Comparison of ENCODE assay signal across 7 mouse cellular contexts in the genomic region with DNA sequence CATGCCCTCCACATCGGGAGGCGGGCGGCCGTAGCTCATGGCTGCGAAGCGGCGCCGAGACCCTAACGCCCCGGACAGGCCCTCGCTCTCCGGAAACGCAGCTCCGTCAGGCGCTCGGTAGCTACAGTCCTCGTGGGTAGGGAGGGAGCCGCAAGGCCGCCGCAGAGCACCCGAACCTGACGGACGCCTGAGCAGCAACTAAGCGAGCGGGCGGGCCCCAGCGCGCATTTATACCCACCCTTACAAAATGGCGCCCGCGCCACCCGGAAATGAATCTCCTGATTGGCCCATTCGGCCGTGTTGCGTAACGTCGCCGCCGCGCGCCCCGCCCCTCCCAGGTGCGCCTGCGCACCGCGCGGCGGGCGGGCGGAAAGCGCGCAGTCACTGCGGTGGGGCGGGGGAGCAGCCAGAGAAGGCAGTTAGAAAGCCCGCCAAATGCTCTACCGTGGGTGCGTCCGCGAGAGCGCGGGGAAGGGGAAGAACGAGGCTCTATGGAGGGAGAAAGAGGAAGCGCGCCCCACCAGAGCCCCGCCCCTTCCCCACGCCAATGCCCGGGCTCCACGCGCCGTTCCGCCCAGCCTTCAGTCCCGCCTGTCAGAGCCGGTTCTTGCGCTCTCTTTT. TPM values are rescaled to one million over a fixed set of nuclear protein-coding genes. Genes with fewer than 3 reads are reported as not detected.
DNase-seq lines count a peak whose midpoint lies in the region; ATAC-seq and TF ChIP-seq lines count a peak whose summit lies in the region.

A gene (minus strand): TSS at position 204 of the 621 bp plus-strand sequence.

- peak; percentile 90 for ATAC-seq in embryonic facial prominence, embryonic 11.5 days (replicated peaks; ENCODE audit: insufficient number of reproducible peaks, low FRiP score, low TSS enrichment, low read depth)
- ATAC-seq in limb, embryonic 12.5 days (ENCODE audit: insufficient number of reproducible peaks, insufficient read depth, low FRiP score, low TSS enrichment, low read depth) = peak; percentile 91
- ATAC-seq in midbrain, embryonic 15.5 days (replicated peaks) = peak; percentile 93

- peak; percentile 97 for DNase-seq in adrenal gland, postnatal 14 days
- peak; percentile 97 for DNase-seq in embryonic facial prominence, embryonic 11.5 days (ENCODE audit: low spot score)
- DNase-seq in heart, adult 11 months = peak; percentile 100
- DNase-seq in kidney, adult 2 months = peak; percentile 97
- DNase-seq in spleen, adult 2 months (ENCODE audit: low read depth in 1 of 2, low spot score in 2 of 2) = peak; percentile 90 to 93

- no peaks in the 10 kb centered on the region for H3K9me3 ChIP-seq in embryonic facial prominence, embryonic 11.5 days (replicated peaks; ENCODE audit: control insufficient read depth, low read length)
- no peaks in the 10 kb centered on the region for H3K9me3 ChIP-seq in limb, embryonic 12.5 days
- no peaks in the 10 kb centered on the region for H3K9me3 ChIP-seq in midbrain, embryonic 15.5 days

- under 1% methylated on average over 63 of the region's 74 CpGs for WGBS in embryonic facial prominence, embryonic 11.5 days
- under 1% methylated on average over 73 of the region's 74 CpGs for WGBS in kidney, adult 2 months
- under 1% methylated on average over 65 of the region's 74 CpGs for WGBS in limb, embryonic 12.5 days
- WGBS in midbrain, embryonic 15.5 days = under 1% methylated on average over 68 of the region's 74 CpGs
- under 1% methylated on average over 67 of the region's 74 CpGs for WGBS in spleen, adult 2 months

- peaks cover 3% of the 10 kb centered on the region for H3K36me3 ChIP-seq in embryonic facial prominence, embryonic 11.5 days (replicated peaks; ENCODE audit: control insufficient read depth, insufficient read depth, low read depth, low read length)
- peaks cover 22% of the 10 kb centered on the region for H3K36me3 ChIP-seq in kidney, adult 2 months (ENCODE audit: control insufficient read depth, insufficient read depth, low read length)
- H3K36me3 ChIP-seq in limb, embryonic 12.5 days = peaks cover 44% of the 10 kb centered on the region
- peaks cover 14% of the 10 kb centered on the region; the same call in 1 of the 2 replicates for H3K36me3 ChIP-seq in midbrain, embryonic 15.5 days (replicated peaks)
- H3K36me3 ChIP-seq in spleen, adult 2 months (ENCODE audit: control insufficient read depth, insufficient read depth, low read length) = peaks cover 16% of the 10 kb centered on the region

- H3K27me3 ChIP-seq in embryonic facial prominence, embryonic 11.5 days (ENCODE audit: control insufficient read depth, insufficient read depth, low read length) = no peaks in the 10 kb centered on the region
- H3K27me3 ChIP-seq in kidney, adult 2 months (replicated peaks; ENCODE audit: control insufficient read depth, insufficient read depth, low read length) = no peaks in the 10 kb centered on the region
- no peaks in the 10 kb centered on the region for H3K27me3 ChIP-seq in limb, embryonic 12.5 days
- H3K27me3 ChIP-seq in midbrain, embryonic 15.5 days (replicated peaks) = no peaks in the 10 kb centered on the region
- no peaks in the 10 kb centered on the region for H3K27me3 ChIP-seq in spleen, adult 2 months (ENCODE audit: control insufficient read depth, insufficient read depth, low read length)

- no peaks in the 10 kb centered on the region for H3K4me1 ChIP-seq in embryonic facial prominence, embryonic 11.5 days (ENCODE audit: control insufficient read depth, insufficient read depth, low read length)
- 0 out of 2 replicates have a peak, but pooled peaks cover 3% of the 10 kb centered on the region for H3K4me1 ChIP-seq in kidney, adult 2 months (ENCODE audit: control insufficient read depth, insufficient read depth, low read length)
- peaks cover 30% of the 10 kb centered on the region for H3K4me1 ChIP-seq in limb, embryonic 12.5 days (replicated peaks)
- peaks cover 39% of the 10 kb centered on the region for H3K4me1 ChIP-seq in midbrain, embryonic 15.5 days
- no peaks in the 10 kb centered on the region; the same call in none of the 2 replicates for H3K4me1 ChIP-seq in spleen, adult 2 months (ENCODE audit: control insufficient read depth, insufficient read depth, insufficient read length)

- peak within 1 kb of the TSS; percentile 97 for H3K27ac ChIP-seq in embryonic facial prominence, embryonic 11.5 days (replicated peaks; ENCODE audit: low read depth, low read length)
- H3K27ac ChIP-seq in kidney, adult 2 months (ENCODE audit: insufficient read depth, low read depth, low read length) = peak within 1 kb of the TSS; percentile 98
- peak within 1 kb of the TSS; percentile 99 for H3K27ac ChIP-seq in limb, embryonic 12.5 days
- H3K27ac ChIP-seq in midbrain, embryonic 15.5 days = peak within 1 kb of the TSS; percentile 97
- peak within 1 kb of the TSS; percentile 99 for H3K27ac ChIP-seq in spleen, adult 2 months (ENCODE audit: insufficient read depth, low read length)

- no peak for TF ChIP-seq CTCF in kidney, adult 2 months (conservative IDR thresholded peaks at IDR 0.05; ENCODE audit: insufficient read depth, insufficient read length, low read depth, low read length)
- TF ChIP-seq CTCF in spleen, adult 2 months (IDR thresholded peaks at IDR 0.05; ENCODE audit: extremely low read depth, insufficient read depth, insufficient read length, insufficient replicate concordance) = no peak

- peak within 1 kb of the TSS; percentile 99 for H3K4me3 ChIP-seq in embryonic facial prominence, embryonic 11.5 days (ENCODE audit: low read depth, low read length)
- peak within 1 kb of the TSS; percentile 92 for H3K4me3 ChIP-seq in kidney, adult 2 months (ENCODE audit: insufficient read depth, low read depth, low read length)
- peak within 1 kb of the TSS; percentile 97 for H3K4me3 ChIP-seq in limb, embryonic 12.5 days (replicated peaks)
- peak within 1 kb of the TSS; percentile 71 for H3K4me3 ChIP-seq in midbrain, embryonic 15.5 days
- H3K4me3 ChIP-seq in spleen, adult 2 months (ENCODE audit: extremely low read depth, insufficient read depth, insufficient read length) = peak within 1 kb of the TSS; percentile 96

- peak; percentile 98 for TF ChIP-seq POLR2A in kidney, adult 2 months (IDR thresholded peaks at IDR 0.05; ENCODE audit: low read depth, low read length)
- peak; percentile 99 for TF ChIP-seq POLR2A in spleen, adult 2 months (IDR thresholded peaks at IDR 0.05; ENCODE audit: low read depth, low read length)

- peak within 1 kb of the TSS; percentile 99 for H3K9ac ChIP-seq in embryonic facial prominence, embryonic 11.5 days (replicated peaks; ENCODE audit: low read length)
- peak within 1 kb of the TSS; percentile 99 for H3K9ac ChIP-seq in limb, embryonic 12.5 days (replicated peaks)
- H3K9ac ChIP-seq in midbrain, embryonic 15.5 days = peak within 1 kb of the TSS; percentile 76

- H3K4me2 ChIP-seq in embryonic facial prominence, embryonic 11.5 days (ENCODE audit: low read depth, low read length) = peak within 1 kb of the TSS; percentile 77
- H3K4me2 ChIP-seq in limb, embryonic 12.5 days = peak within 1 kb of the TSS; percentile 93
- peak within 1 kb of the TSS; percentile 87 for H3K4me2 ChIP-seq in midbrain, embryonic 15.5 days

RNA-seq across cellular contexts. Expression of the gene that starts here (rescaled TPM):
- 244 and 250 TPM in 2 replicates for total RNA-seq in adrenal gland, postnatal 14 days (2021)
- polyA plus RNA-seq in embryonic facial prominence, embryonic 11.5 days (2014; fragmentation: Nextera tagmentation; extraction: Ambion mirVana) = 1,064 and 1,163 TPM in 2 replicates
- polyA plus RNA-seq in kidney, adult 2 months (2012; rRNA removed) = 214 and 336 TPM in 2 replicates
- polyA plus RNA-seq in limb, embryonic 12.5 days (2016; fragmentation: Nextera tagmentation; extraction: Ambion mirVana) = 1,004 and 1,014 TPM in 2 replicates
- polyA plus RNA-seq in midbrain, embryonic 15.5 days (2015; fragmentation: Nextera tagmentation; extraction: Ambion mirVana) = 535 and 551 TPM in 2 replicates
- polyA plus RNA-seq in spleen, adult 2 months (2012; rRNA removed) = 546 and 923 TPM in 2 replicates

Comparison
In these comparisons a context has a peak if more than half of its experiments do, and no peak if none do; other contexts are left out.
1. Peak in every context shown above with its lines: DNase-seq, ATAC-seq, H3K4me3 ChIP-seq and H3K27ac ChIP-seq.